Mouse (Mus musculus) heart, embryonic 11.5 days (tissue): ENCODE measurements around the gene Plk1. TPM values are rescaled to one million over a fixed set of nuclear protein-coding genes. Genes with fewer than 3 reads are reported as not detected.

ENCODE experiments used
- ATAC-seq: fragments of 200-750 bp; cut with Nextera tagmentation; replicated peaks from 2 replicates; pipeline ENCODE4 v1.8.0; 2017; ENCODE audit warnings: moderate library complexity; ENCODE audit not compliant: insufficient number of reproducible peaks, low FRiP score, low TSS enrichment
- H3K27ac ChIP-seq: fragments of 300-500 bp; sonication (generic); 2 replicates; pipeline ENCODE4 v1.5.1; 2014; ENCODE audit warnings: mild to moderate bottlenecking, low read depth, low read length
- H3K27me3 ChIP-seq: fragments of 300-500 bp; sonication (generic); 2 replicates; pipeline ENCODE4 v1.6.1; 2014; ENCODE audit warnings: mild to moderate bottlenecking, low read length, mixed read lengths; ENCODE audit not compliant: control insufficient read depth, insufficient read depth
- H3K36me3 ChIP-seq: fragments of 300-500 bp; sonication (generic); 2 replicates; pipeline ENCODE4 v1.6.1; 2014; ENCODE audit warnings: mild to moderate bottlenecking, low read length, moderate library complexity, mixed read lengths; ENCODE audit not compliant: control insufficient read depth, insufficient read depth
- H3K4me1 ChIP-seq: fragments of 300-500 bp; sonication (generic); 2 replicates; pipeline ENCODE4 v1.6.1; 2014; ENCODE audit warnings: low read length; ENCODE audit not compliant: control insufficient read depth, insufficient read depth
- H3K4me2 ChIP-seq: fragments of 300-500 bp; sonication (generic); 2 replicates; pipeline ENCODE4 v1.6.1; 2014; ENCODE audit warnings: mild to moderate bottlenecking, moderate library complexity
- H3K4me3 ChIP-seq: fragments of 300-500 bp; sonication (generic); 2 replicates; pipeline ENCODE4 v1.5.1; 2014; ENCODE audit warnings: low read depth, low read length
- H3K9ac ChIP-seq: fragments of 300-500 bp; sonication (generic); 2 replicates; pipeline ENCODE4 v1.6.1; 2014; ENCODE audit warnings: mild to moderate bottlenecking, low read depth, low read length, moderate library complexity
- H3K9me3 ChIP-seq: fragments of 300-500 bp; sonication (generic); replicated peaks from 2 replicates; pipeline ENCODE4 v1.6.1; 2016; ENCODE audit warnings: low read length; ENCODE audit not compliant: control insufficient read depth
- WGBS: fragments of 180-500 bp; shearing (Covaris S2); extraction: QIAGEN DNeasy Blood & Tissue Kit; methylation state at CpG from one replicate; pipeline ENCODE4 v1.1.7; 2014; ENCODE audit not compliant: insufficient replicate concordance; 5-methylcytosine and 5-hydroxymethylcytosine counted together
- polyA plus RNA-seq: library from polyadenylated mRNA; unstranded; fragments of >200 nt; fragmentation: Nextera tagmentation; extraction: Ambion mirVana; gene quantifications from 2 replicates; pipeline ENCODE4 v1.2.1, GENCODE M21; 2014

The Plk1 gene
- polyA plus RNA-seq = 81.2 and 86.3 TPM in 2 replicates

DNA sequence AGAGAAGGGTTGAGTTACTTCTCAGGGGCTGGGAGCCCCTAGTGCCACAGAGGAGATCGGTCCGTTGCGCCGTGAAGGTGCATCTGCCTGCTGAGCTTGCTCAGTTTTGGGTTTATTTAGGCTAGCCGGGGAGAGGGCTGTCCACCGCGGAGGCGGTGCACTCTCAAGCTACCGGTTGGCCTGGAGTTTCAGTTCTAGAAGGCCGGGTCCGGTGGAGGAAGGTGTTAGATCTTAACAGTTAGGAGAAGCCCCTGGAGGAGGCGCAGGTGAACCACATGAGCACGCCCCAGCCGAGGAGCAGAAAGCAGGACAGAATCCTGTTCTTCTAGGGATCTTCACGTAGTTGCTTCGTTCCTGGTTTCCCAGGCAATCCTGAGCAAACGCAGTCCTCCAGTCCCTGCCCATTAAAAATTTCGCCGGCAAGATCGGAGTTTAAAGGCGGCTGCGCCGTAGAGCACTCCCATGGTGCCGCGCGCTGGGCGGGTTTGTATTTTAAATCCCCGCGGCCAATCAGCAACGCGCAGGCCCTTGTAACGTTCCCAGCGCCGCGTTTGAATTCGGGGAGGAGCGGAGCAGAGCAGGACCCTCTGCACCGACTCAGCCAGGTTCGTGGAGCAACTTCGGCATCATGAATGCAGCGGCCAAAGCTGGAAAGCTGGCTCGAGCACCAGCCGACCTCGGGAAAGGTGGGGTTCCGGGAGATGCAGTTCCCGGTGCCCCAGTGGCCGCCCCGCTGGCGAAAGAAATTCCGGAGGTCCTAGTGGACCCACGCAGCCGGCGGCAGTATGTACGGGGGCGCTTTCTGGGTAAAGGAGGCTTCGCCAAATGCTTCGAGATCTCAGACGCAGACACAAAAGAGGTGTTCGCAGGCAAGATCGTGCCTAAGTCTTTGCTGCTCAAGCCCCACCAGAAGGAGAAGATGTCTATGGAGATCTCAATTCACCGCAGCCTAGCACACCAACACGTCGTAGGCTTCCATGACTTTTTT, at the start of gene Plk1:
Plk1 (plus strand) TSS at position 525 of the 988 bp plus-strand sequence.
- Histone ChIP-seq H3K27me3 (no peaks in the 10 kb centered on the region), H3K4me2 (peak within 1 kb of the TSS; percentile 86), H3K4me3 (peak within 1 kb of the TSS; percentile 68), H3K9me3 (no peaks in the 10 kb centered on the region), H3K27ac (peak within 1 kb of the TSS; percentile 81), H3K4me1 (peaks cover 21% of the 10 kb centered on the region), H3K9ac (peak within 1 kb of the TSS; percentile 81), H3K36me3 (peaks cover 20% of the 10 kb centered on the region)
- under 1% methylated on average over 63 of the region's 63 CpGs for WGBS
- peak; percentile 88 for ATAC-seq

DNA sequence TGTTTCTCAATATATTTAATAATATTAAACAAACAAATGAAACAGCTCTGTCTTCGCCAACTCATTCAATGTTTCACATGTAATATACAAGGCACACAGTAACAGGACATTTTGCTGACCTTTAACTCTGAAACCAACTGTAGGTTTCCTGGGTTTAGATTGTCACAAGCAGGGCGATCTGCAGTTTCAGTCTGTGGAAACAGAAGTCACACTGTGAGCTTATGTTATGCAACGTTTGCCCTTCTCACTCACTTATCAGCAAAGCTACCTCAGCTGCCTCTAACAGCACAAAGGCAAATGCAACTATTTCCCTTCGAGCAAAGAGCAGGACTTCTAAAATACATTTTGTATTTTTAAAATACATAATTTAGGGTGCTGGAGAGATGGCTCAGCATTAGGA, 35.7 kb upstream of the Plk1 start:
- Histone ChIP-seq H3K27me3 (no peaks in the 10 kb centered on the region), H3K9me3 (no peaks in the 10 kb centered on the region), H3K4me1 (no peaks in the 10 kb centered on the region), H3K27ac (no peak overlapping the region), H3K4me2 (no peak overlapping the region), H3K4me3 (no peak overlapping the region), H3K36me3 (peaks cover 13% of the 10 kb centered on the region; the same call in 1 of the 2 replicates), H3K9ac (no peak overlapping the region)
- no peak for ATAC-seq
- WGBS = 80% methylated on average over 4 of the region's 4 CpGs

DNA sequence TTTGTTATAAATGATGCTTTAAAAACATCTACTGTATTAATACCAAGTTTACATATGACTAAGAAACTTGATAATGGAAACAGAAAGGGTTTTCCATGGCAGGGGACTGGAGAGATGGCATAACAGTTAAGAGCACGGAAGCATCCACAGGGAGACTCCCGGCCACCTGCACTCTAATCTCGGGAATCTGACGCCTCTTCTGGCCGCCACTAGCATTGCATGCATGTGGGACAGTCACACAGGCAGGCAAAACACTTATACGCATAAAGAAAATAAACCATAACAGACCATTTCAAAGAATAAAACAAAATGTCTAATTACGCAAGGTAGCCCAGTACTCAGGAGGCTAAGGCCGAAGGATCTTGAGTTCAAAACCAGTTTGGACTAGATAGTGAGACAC, 33.6 kb upstream of the Plk1 start:
- Histone ChIP-seq H3K4me3 (no peak overlapping the region), H3K27me3 (no peaks in the 10 kb centered on the region), H3K27ac (no peak overlapping the region), H3K9me3 (no peaks in the 10 kb centered on the region), H3K9ac (no peak overlapping the region), H3K4me2 (no peak overlapping the region), H3K36me3 (peaks cover 10% of the 10 kb centered on the region; the same call in 1 of the 2 replicates), H3K4me1 (no peaks in the 10 kb centered on the region)
- WGBS = 72% methylated on average over 8 of the region's 8 CpGs
- no peak for ATAC-seq

DNA sequence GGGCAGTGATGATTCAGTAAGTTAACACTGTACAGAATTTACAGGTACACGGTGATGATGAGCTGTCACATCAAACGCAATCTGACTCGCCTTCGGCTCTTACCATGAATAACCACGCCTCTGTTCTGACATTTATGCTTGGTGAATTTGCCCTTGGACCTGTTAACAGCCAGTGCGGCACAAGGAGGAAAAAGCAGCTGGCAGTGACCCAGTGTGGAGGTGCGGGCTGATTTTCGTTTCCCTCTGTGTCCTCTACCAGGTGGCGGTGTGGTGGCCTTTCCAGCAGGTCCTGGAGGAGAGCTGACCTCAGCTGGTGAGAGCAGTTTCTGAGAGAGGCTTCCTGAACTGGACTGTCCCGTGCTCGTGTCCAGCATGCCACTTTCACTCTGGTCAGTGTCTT, 32.3 kb upstream of the Plk1 start:
- no peak for ATAC-seq
- H3K9me3 ChIP-seq = no peaks in the 10 kb centered on the region
- 91% methylated on average over 11 of the region's 11 CpGs for WGBS

DNA sequence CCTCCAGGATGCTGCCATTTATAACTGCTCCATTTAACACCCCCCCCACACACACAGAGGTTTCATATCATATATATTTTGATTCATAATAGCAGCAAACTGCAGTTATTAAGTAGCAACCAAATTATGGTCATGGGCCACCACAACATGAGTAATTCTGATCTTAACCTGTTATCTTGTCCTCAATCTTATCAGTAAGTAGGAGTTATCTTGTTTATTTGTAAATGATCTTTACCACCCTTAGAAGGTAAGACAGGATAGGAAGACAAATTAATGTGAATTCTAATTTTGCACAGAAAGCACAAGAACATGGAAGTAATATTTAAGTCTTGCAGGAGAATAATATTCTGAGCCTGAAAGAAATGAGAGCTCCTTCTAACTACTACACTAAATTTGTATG, 27.4 kb upstream of the Plk1 start:
- ATAC-seq = no peak
- no peak overlapping the region for H3K27ac ChIP-seq
- H3K4me3 ChIP-seq = peak overlapping the region; percentile 68
- H3K27me3 ChIP-seq = no peaks in the 10 kb centered on the region
- peak overlapping the region; percentile 82 for H3K9ac ChIP-seq
- H3K9me3 ChIP-seq = no peaks in the 10 kb centered on the region
- H3K36me3 ChIP-seq = peaks cover 5% of the 10 kb centered on the region
- peak overlapping the region; percentile 73 for H3K4me2 ChIP-seq
- H3K4me1 ChIP-seq = 0 out of 2 replicates have a peak, but pooled peaks cover 3% of the 10 kb centered on the region

More for the DNA sequence above, 32.3 kb upstream of the Plk1 start:
- no peaks in the 10 kb centered on the region for H3K27me3 ChIP-seq
- no peak overlapping the region for H3K9ac ChIP-seq
- no peak overlapping the region for H3K4me2 ChIP-seq
- H3K27ac ChIP-seq = no peak overlapping the region
- H3K4me3 ChIP-seq = no peak overlapping the region
- no peaks in the 10 kb centered on the region for H3K4me1 ChIP-seq
- peaks cover 9% of the 10 kb centered on the region; the same call in 1 of the 2 replicates for H3K36me3 ChIP-seq

DNA sequence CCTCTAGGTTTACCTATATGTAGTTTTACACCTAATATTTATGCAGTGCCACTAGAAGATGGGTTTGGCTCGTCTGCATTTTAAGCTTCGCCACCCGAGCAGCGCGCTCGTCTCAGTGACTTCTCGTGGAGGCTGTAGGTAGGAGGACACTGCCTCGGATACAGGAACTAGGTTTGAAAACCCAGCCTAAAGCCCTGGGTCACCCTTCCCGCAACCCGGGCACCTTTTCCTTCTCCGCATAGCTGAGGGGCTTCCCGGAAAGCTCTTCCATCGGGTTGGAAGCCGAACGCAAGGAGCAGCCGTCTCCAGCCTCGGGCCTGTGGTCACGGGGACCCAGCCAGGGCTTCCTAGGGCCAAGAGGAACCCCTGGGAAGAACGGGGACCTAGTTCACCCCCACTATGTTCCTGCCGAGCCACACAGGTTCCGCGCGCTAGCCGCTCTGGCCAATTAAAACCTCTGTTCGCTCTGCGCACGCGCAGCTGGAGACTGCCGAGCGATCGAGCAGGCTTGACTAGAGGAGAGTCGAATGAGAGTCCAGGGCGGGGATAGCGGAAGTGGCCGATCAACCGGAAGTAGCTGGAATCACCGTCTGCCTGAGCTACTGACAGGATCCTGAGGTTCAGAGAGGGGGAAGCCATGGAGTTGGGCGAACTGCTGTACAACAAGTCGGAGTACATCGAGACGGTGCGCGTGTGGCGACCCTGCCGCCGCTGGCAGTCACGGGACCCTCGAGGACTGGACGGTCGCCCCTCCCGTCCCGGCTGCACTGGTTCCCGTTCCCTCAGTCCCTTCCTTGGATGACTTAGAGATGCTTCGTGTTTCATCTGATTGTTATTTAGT, 26.5 kb upstream of the Plk1 start, which contains the start of the genes Palb2 and Dctn5:
Palb2 (minus strand) TSS at position 489 of the 841 bp plus-strand sequence.
Dctn5 (plus strand) TSS at position 545 of the 841 bp plus-strand sequence.
- Histone ChIP-seq H3K27ac (peak within 1 kb of the TSS; percentile 57; the same call in 1 of the 2 replicates), H3K36me3 (peaks cover 2% of the 10 kb centered on the region), H3K9ac (peak within 1 kb of the TSS; percentile 82), H3K9me3 (no peaks in the 10 kb centered on the region), H3K4me3 (peak within 1 kb of the TSS; percentile 68), H3K4me2 (peak within 1 kb of the TSS; percentile 73), H3K27me3 (no peaks in the 10 kb centered on the region), H3K4me1 (0 out of 2 replicates have a peak, but pooled peaks cover 3% of the 10 kb centered on the region)
- ATAC-seq = peak; percentile 98
- WGBS = under 1% methylated on average over 54 of the region's 54 CpGs

DNA sequence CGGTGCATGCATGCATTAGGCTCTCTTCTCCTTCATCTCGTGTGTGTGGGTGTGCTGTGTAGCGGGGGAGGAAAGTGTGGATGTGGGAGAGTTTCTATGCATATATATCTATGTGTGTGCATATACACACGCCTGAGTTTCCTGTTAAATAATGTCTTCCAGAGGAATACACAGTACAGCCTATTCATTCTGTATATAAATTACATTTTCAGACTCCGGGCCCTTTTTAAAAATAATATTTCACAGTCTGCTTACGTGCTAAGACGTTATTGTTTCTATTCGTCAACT, 26.0 kb upstream of the Plk1 start:
- peak overlapping the region; percentile 82 for H3K9ac ChIP-seq
- H3K4me3 ChIP-seq = peak overlapping the region; percentile 68
- H3K4me1 ChIP-seq = 0 out of 2 replicates have a peak, but pooled peaks cover 3% of the 10 kb centered on the region
- H3K4me2 ChIP-seq = peak overlapping the region; percentile 71
- no peak for ATAC-seq
- H3K36me3 ChIP-seq = peaks cover 2% of the 10 kb centered on the region
- 15% methylated on average over 8 of the region's 8 CpGs for WGBS
- H3K9me3 ChIP-seq = no peaks in the 10 kb centered on the region
- no peaks in the 10 kb centered on the region for H3K27me3 ChIP-seq
- H3K27ac ChIP-seq = peak overlapping the region; percentile 57; the same call in 1 of the 2 replicates

DNA sequence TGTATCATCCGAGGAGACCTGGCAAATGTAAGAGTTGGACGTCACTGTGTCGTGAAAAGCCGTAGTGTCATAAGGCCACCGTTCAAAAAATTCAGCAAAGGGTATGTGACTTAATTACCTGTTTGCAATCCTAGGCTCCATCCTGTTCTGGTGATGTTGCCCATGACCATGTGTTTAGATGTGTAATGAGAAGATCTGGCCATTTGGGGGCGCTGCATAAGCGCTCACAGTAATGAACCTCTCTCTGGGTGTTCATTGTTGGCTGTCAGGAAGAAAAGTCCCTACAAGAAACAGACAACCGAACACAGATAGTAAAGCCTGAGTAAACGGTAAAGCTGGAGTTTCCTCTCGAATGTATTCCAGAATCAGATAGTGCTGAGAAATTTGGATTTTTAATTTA, 24.2 kb upstream of the Plk1 start:
- H3K9ac ChIP-seq = no peak overlapping the region
- H3K4me2 ChIP-seq = no peak overlapping the region
- H3K27me3 ChIP-seq = no peaks in the 10 kb centered on the region
- H3K36me3 ChIP-seq = peaks cover 16% of the 10 kb centered on the region
- no peaks in the 10 kb centered on the region for H3K9me3 ChIP-seq
- no peak overlapping the region for H3K27ac ChIP-seq
- ATAC-seq = no peak
- no peak overlapping the region for H3K4me3 ChIP-seq
- H3K4me1 ChIP-seq = 0 out of 2 replicates have a peak, but pooled peaks cover 3% of the 10 kb centered on the region
- WGBS = 68% methylated on average over 10 of the region's 10 CpGs
